Mouse (Mus musculus) kidney, adult 2 months (tissue): ENCODE data around the gene Kidins220. TPM values are rescaled to one million over a fixed set of nuclear protein-coding genes. Genes with fewer than 3 reads are reported as not detected.
A peak's percentile ranks its signal among the peaks of the same experiment; 100 is the strongest.

ENCODE experiments used
- DNase-seq: peaks from one replicate; pipeline ENCODE4 v3.0.0; 2021
- H3K27ac ChIP-seq: fragments of 200-500 bp; 2 replicates; pipeline ENCODE4 v1.5.1; 2012; ENCODE audit warnings: low read depth, low read length, control low read depth, inconsistent platforms; ENCODE audit not compliant: insufficient read depth
- H3K27me3 ChIP-seq: fragments of 200-500 bp; replicated peaks from 2 replicates; pipeline ENCODE4 v1.6.1; 2012; ENCODE audit warnings: mild to moderate bottlenecking, moderate library complexity, low read length, inconsistent platforms; ENCODE audit not compliant: control insufficient read depth, insufficient read depth
- H3K36me3 ChIP-seq: fragments of 200-500 bp; 2 replicates; pipeline ENCODE4 v1.6.1; 2012; ENCODE audit warnings: mild to moderate bottlenecking, moderate library complexity, low read length, inconsistent platforms; ENCODE audit not compliant: control insufficient read depth, insufficient read depth
- H3K4me1 ChIP-seq: fragments of 200-500 bp; 2 replicates; pipeline ENCODE4 v1.6.1; 2011; ENCODE audit warnings: low read length; ENCODE audit not compliant: control insufficient read depth, insufficient read depth
- H3K4me3 ChIP-seq: fragments of 200-500 bp; 2 replicates; pipeline ENCODE4 v1.5.1; 2011; ENCODE audit warnings: mild to moderate bottlenecking, low read depth, low read length, control low read depth; ENCODE audit not compliant: insufficient read depth
- CTCF ChIP-seq: fragments of 200-500 bp; conservative IDR thresholded peaks from 2 replicates; pipeline ENCODE4 v1.5.1; 2011; ENCODE audit warnings: low read depth, mild to moderate bottlenecking, control low read depth, low read length, moderate library complexity, mixed read lengths; ENCODE audit not compliant: insufficient read depth, insufficient read length
- POLR2A ChIP-seq: fragments of 200-500 bp; IDR thresholded peaks from one replicate; pipeline ENCODE4 v1.6.1; 2011; ENCODE audit warnings: low read depth, low read length, control low read depth
- WGBS: fragments of 180-500 bp; shearing (Covaris S2); methylation state at CpG from one replicate; pipeline ENCODE4 v1.1.7; 2018; 5-methylcytosine and 5-hydroxymethylcytosine counted together
- polyA plus RNA-seq: library from polyadenylated mRNA; depleted of rRNA; stranded (reverse); fragments of >200 nt; gene quantifications from 2 replicates; pipeline ENCODE4 v1.2.3, GENCODE M21; 2012

Gene Kidins220
- polyA plus RNA-seq, 1 experiment = 79.6 TPM

DNA sequence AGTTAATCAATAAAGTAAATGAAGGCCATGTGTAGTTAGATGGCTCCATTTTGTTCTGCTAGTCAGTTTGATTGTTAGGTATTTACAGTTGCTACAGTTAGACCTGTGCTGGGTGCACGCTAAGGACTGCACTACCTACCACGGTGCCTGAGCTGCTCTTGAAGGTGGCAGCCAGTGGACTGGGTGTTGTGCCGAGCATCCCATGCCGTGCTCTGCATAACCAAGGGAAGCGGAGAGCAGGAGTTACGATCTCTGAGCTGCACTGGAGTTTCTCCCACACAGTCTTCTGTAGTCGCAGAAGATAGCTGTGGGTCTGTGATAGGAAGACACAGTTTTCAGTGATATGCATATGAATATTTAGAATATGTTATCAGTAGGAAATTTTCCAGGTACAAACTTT is 51.6 kb downstream of the Kidins220 start:
- no peak overlapping the region for H3K27ac ChIP-seq
- H3K4me1 ChIP-seq = no peaks in the 10 kb centered on the region
- H3K27me3 ChIP-seq = no peaks in the 10 kb centered on the region
- TF ChIP-seq CTCF (no peak), POLR2A (no peak)
- DNase-seq = no peak
- no peak overlapping the region for H3K4me3 ChIP-seq
- H3K36me3 ChIP-seq = peaks cover 3% of the 10 kb centered on the region; the same call in 1 of the 2 replicates
- WGBS = 68% methylated on average over 7 of the region's 7 CpGs

GRCm38 (mm10) chr12:25027416-25027815 is 52.7 kb downstream of the Kidins220 start:
- Histone ChIP-seq H3K36me3 (peaks cover 5% of the 10 kb centered on the region), H3K4me3 (no peak overlapping the region), H3K4me1 (no peaks in the 10 kb centered on the region), H3K27ac (no peak overlapping the region), H3K27me3 (no peaks in the 10 kb centered on the region)
- DNase-seq = peak; percentile 50
- TF ChIP-seq POLR2A (no peak), CTCF (peak; percentile 51)
- WGBS = 28% methylated on average over 2 of the region's 2 CpGs

- WGBS = 38% methylated on average over 9 of the region's 9 CpGs
- peaks cover 4% of the 10 kb centered on the region for H3K36me3 ChIP-seq
- peak; percentile 29 for DNase-seq
- no peak for TF ChIP-seq CTCF
- TF ChIP-seq POLR2A = no peak
- no peak overlapping the region for H3K4me3 ChIP-seq
- H3K27me3 ChIP-seq = no peaks in the 10 kb centered on the region
- H3K4me1 ChIP-seq = peaks cover 4% of the 10 kb centered on the region
- H3K27ac ChIP-seq = peak overlapping the region; percentile 18; the same call in 1 of the 2 replicates
These were observed 59.1 kb downstream of the Kidins220 start for GRCm38 (mm10) chr12:25033662-25034337.

GRCm38 (mm10) chr12:25034338-25034953 is 59.7 kb downstream of the Kidins220 start:
- H3K4me1 ChIP-seq = peaks cover 4% of the 10 kb centered on the region
- peak; percentile 66 for DNase-seq
- WGBS = 57% methylated on average over 8 of the region's 8 CpGs

DNA sequence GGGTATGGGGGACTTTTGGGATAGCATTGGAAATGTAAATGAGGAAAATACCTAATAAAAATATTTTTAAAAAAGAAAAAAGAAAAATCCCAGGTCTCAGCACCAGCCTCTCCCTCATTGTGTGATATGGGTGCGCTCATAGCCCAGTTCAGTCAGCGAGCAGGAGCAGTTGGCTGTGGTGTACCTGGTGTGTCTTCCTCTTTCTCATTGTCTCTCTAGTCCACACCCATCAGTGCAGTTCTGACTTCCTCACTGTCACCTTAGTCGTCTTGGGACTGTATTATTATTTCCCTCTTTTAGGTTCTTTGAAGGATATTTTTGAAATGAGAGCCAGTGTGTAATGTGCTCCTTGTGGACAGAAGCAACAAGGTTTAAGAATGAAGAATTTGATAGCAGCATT is 61.3 kb downstream of the Kidins220 start:
- WGBS = 87% methylated on average over 3 of the region's 3 CpGs
- H3K27ac ChIP-seq = no peak overlapping the region
- no peak overlapping the region for H3K4me3 ChIP-seq
- H3K36me3 ChIP-seq = peaks cover 9% of the 10 kb centered on the region
- no peaks in the 10 kb centered on the region for H3K27me3 ChIP-seq
- peaks cover 4% of the 10 kb centered on the region for H3K4me1 ChIP-seq
- no peak for TF ChIP-seq POLR2A
- no peak for TF ChIP-seq CTCF
- no peak for DNase-seq

More at GRCm38 (mm10) chr12:25034338-25034953, 59.7 kb downstream of the Kidins220 start:
- Histone ChIP-seq H3K4me3 (no peak overlapping the region), H3K27me3 (no peaks in the 10 kb centered on the region), H3K27ac (peak overlapping the region; percentile 36; the same call in 1 of the 2 replicates), H3K36me3 (peaks cover 4% of the 10 kb centered on the region)
- TF ChIP-seq POLR2A (no peak), CTCF (no peak)

DNA sequence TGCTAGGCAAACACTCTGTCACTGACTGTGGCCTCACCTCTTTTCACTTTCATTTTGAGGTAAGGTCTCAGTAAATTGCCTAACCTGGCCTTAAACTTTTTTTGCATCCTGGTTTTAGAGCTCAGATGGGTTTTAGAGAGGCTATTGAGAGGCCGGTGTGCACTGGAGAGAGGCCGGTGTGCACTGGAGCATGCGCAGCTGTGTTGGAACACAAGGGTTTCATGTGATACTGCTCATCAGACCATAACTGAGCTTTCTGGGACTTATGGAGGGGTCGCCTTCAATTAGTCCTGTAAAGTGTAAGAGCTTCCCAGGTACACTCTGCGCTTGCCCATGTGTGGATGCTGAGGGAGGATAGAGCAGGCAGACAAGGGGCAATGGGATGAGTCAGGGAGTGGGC is 62.5 kb downstream of the Kidins220 start:
- peaks cover 4% of the 10 kb centered on the region for H3K4me1 ChIP-seq
- peaks cover 6% of the 10 kb centered on the region for H3K36me3 ChIP-seq
- H3K27ac ChIP-seq = no peak overlapping the region
- H3K27me3 ChIP-seq = no peaks in the 10 kb centered on the region
- DNase-seq = no peak
- TF ChIP-seq POLR2A = no peak
- no peak for TF ChIP-seq CTCF
- no peak overlapping the region for H3K4me3 ChIP-seq
- 53% methylated on average over 5 of the region's 5 CpGs for WGBS
